Mouse (Mus musculus) left cerebral cortex, postnatal 14 days (tissue): Measurements from ENCODE around the gene Cyp3a41a. TPM values are rescaled to one million over a fixed set of nuclear protein-coding genes. Genes with fewer than 3 reads are reported as not detected.
"Not testable (repeated sequence)": the region's sequence is repeated elsewhere in the genome, so short reads cannot be mapped to it uniquely, and the experiment has no call there.

Experiments used
- DNase-seq, 2 experiments: peaks; one replicate each; pipeline ENCODE4 v3.0.0; 2021 to 2022; ENCODE audit warnings: low spot score in 2 of 2, mixed read lengths in 1 of 2
- intact Hi-C: fragments of 180-260 bp; cut with DNase I; formaldehyde crosslinking; loops from one replicate; pipeline ENCODE4 v1.15.1; 2025
- long read RNA-seq, 2 experiments: library from polyadenylated mRNA; stranded (forward); transcript quantifications; one replicate each; pipeline ENCODE4 v2.0.0; 2021
- total RNA-seq, 2 experiments: library from RNA; stranded (reverse); gene quantifications; 2 replicates each; pipeline ENCODE4 v1.2.3; 2021

Gene Cyp3a41a
- total RNA-seq = not detected
- long read RNA-seq, experiment 1 = 0 reads
- long read RNA-seq, experiment 2 = 0 reads

- intact Hi-C loops, DNase-seq: not testable (repeated sequence)
Observed at GRCm38 (mm10) chr5:145720036-145720435, at the start of gene Cyp3a41a. Gene Cyp3a41a, minus strand, starts transcription at chr5:145720136.

GRCm38 (mm10) chr5:145737512-145737911 lies 17.6 kb upstream of the Cyp3a41a start:
- intact Hi-C loops, DNase-seq: not testable (repeated sequence)

- intact Hi-C loops, DNase-seq: not testable (repeated sequence)
Observed at GRCm38 (mm10) chr5:145714296-145714695, 5.6 kb downstream of the Cyp3a41a start.

GRCm38 (mm10) chr5:145707372-145707771 lies 12.6 kb downstream of the Cyp3a41a start:
- DNase-seq, intact Hi-C loops: not testable (repeated sequence)

- intact Hi-C loops = no loop called here
- no peak for DNase-seq
Observed at GRCm38 (mm10) chr5:145662007-145662406, 57.9 kb downstream of the Cyp3a41a start.

GRCm38 (mm10) chr5:145647779-145648178 lies 72.2 kb downstream of the Cyp3a41a start:
- intact Hi-C loops = no loop called here

More at GRCm38 (mm10) chr5:145647779-145648178, 72.2 kb downstream of the Cyp3a41a start:
- DNase-seq = no peak

Other genes starting within 250 kb of the Cyp3a41a start
- gene Cyp3a41b, start 135.4 kb downstream of the Cyp3a41a start, total RNA-seq = not detected
- not detected for gene Cyp3a44, start 85.7 kb upstream of the Cyp3a41a start, total RNA-seq
- gene Cyp3a11, start 159.8 kb upstream of the Cyp3a41a start, total RNA-seq = not detected